Mouse (Mus musculus) liver, embryonic 14.5 days (tissue): Measurements from ENCODE around the gene Bsx.

ENCODE experiments used
- CTCF ChIP-seq: IDR thresholded peaks from 2 replicates; pipeline ENCODE4 v1.5.1; 2016; ENCODE audit warnings: antibody characterized with exemption, low read depth, control low read depth
- EP300 ChIP-seq: IDR thresholded peaks from 2 replicates; pipeline ENCODE4 v1.6.1; 2016; ENCODE audit warnings: antibody characterized with exemption, low read depth

DNA sequence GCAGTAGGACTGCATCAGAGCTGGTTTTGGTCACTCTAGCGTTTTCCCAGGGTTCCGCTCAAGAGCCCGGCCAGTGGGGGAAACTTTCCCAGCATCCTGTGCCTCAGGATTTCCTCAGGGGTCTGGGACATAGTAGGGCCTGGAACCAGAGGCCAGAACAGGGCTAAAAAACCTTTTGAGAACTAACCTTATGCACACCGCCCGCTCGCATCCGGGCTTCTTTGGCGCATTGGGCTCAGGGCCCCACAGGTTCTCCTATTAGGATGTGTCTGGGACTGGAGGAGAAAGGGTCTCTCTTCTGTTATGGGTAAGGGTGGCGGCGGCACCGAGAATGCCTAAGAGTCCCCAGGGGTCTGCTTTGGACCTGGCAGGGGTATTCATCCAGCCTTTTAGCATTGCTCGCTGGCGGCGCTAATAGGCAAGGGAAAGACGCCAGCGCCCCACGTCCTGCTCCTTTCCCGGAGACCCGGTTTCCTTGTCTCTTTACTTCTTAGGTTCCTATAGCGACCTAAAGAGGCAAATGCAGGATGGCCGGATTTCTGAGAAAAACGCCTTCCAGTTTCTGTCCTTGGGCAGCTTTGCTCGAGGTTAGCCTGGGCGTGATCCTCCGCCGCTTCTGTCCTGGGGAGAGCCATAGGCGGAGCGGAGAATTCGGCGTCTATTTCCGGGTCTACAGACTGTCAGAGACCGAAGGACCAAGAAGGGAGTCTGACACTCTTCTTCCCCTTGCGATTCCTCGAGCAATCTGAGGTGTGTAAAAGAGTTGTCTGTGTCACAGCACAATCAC, 2.4 kb upstream of the Bsx start:
- no peak for TF ChIP-seq CTCF
- TF ChIP-seq EP300: no peak
